Mouse (Mus musculus) stomach, embryonic 15.5 days (tissue): ENCODE results near the gene Vwa8. TPM values are rescaled to one million over a fixed set of nuclear protein-coding genes. Genes with fewer than 3 reads are reported as not detected.
A peak's percentile ranks its signal among the peaks of the same experiment; 100 is the strongest.

Source experiments
- ATAC-seq: fragments of 200-750 bp; cut with Nextera tagmentation; 2 replicates; pipeline ENCODE4 v1.8.0; 2017; ENCODE audit warnings: low read depth, moderate number of reproducible peaks, moderate TSS enrichment; ENCODE audit not compliant: insufficient read depth, low FRiP score
- H3K27ac ChIP-seq: fragments of 300-500 bp; sonication (generic); 2 replicates; pipeline ENCODE4 v1.5.1; 2015; ENCODE audit warnings: mild to moderate bottlenecking, inconsistent platforms
- H3K27me3 ChIP-seq: fragments of 300-500 bp; sonication (generic); replicated peaks from 2 replicates; pipeline ENCODE4 v1.6.1; 2015; ENCODE audit warnings: inconsistent platforms
- H3K36me3 ChIP-seq: fragments of 300-500 bp; sonication (generic); 2 replicates; pipeline ENCODE4 v1.6.1; 2015; ENCODE audit warnings: inconsistent platforms
- H3K4me1 ChIP-seq: fragments of 300-500 bp; sonication (generic); 2 replicates; pipeline ENCODE4 v1.6.1; 2015; ENCODE audit warnings: inconsistent platforms
- H3K4me2 ChIP-seq: fragments of 300-500 bp; sonication (generic); 2 replicates; pipeline ENCODE4 v1.6.1; 2015; ENCODE audit warnings: mild to moderate bottlenecking, inconsistent platforms
- H3K4me3 ChIP-seq: fragments of 300-500 bp; sonication (generic); replicated peaks from 2 replicates; pipeline ENCODE4 v1.5.1; 2015; ENCODE audit warnings: inconsistent platforms
- H3K9ac ChIP-seq: fragments of 300-500 bp; sonication (generic); 2 replicates; pipeline ENCODE4 v1.6.1; 2015; ENCODE audit warnings: inconsistent platforms
- H3K9me3 ChIP-seq: fragments of 300-500 bp; sonication (generic); 2 replicates; pipeline ENCODE4 v1.6.1; 2016; ENCODE audit warnings: inconsistent platforms
- WGBS: fragments of 180-500 bp; shearing (Covaris S2); methylation state at CpG from one replicate; pipeline ENCODE4 v1.1.7; 2015; 5-methylcytosine and 5-hydroxymethylcytosine counted together
- polyA plus RNA-seq: library from polyadenylated mRNA; unstranded; fragments of >200 nt; fragmentation: Nextera tagmentation; extraction: Ambion mirVana; gene quantifications from 2 replicates; pipeline ENCODE4 v1.2.1, GENCODE M21; 2015

Vwa8 gene
- polyA plus RNA-seq, 1 experiment from 2014 or later, result 11.0 TPM

DNA sequence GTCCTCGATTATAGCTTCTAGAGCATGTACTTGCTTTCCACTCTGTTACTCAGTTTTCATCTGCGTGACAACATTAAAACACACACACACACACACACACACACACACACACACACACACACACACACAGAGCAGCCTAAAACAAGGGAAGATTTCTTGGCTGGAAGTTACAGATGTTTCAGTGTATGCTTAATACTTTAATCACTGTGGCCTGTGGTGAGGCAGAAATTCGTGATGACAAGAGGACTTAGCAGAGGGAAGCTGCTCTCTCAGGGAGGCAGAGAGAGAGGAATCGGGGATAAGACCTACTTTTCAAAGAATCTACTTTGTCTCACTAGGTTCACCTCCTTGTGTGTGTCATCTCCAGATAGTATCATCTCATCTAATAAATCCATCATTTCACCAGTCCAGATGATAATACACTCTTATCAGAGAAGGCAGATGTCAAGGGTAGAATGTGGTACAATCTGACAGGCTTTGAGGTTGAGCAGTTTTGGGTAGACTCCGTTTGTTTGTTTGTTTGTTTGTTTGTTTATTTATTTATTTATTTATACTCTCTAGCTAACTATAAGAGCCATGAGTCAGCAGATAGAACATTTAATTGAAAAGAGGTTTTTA, 1.2 kb downstream of the Vwa8 start:
- Histone ChIP-seq H3K36me3 (no peaks in the 10 kb centered on the region), H3K27ac (no peak overlapping the region), H3K4me1 (peaks cover 9% of the 10 kb centered on the region), H3K4me2 (peak overlapping the region; percentile 76), H3K9ac (no peak overlapping the region), H3K4me3 (peak overlapping the region; percentile 74), H3K9me3 (no peaks in the 10 kb centered on the region), H3K27me3 (no peaks in the 10 kb centered on the region)
- no peak for ATAC-seq
- 38% methylated on average over 5 of the region's 5 CpGs for WGBS

DNA sequence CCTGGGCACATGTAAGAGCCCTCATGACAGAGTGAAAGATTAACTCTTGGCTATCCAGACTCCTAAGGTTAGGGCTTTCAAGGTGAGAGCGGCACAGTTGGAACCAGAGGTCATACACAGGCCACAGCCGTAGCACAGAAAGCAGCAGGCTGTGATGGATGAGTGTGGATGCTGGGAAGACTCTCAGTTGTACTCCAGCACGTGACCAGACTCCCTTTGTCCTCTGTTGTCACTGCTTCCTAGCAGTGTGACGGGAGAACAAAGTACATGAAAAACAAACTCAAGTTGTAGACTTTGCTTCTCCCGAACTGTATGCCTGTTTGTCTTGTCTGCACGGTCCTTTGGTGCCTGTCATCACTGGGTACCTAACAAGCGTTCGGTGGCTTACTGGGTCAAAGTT, 1.8 kb downstream of the Vwa8 start:
- 25% methylated on average over 8 of the region's 8 CpGs for WGBS
- H3K4me2 ChIP-seq, result no peak overlapping the region

DNA sequence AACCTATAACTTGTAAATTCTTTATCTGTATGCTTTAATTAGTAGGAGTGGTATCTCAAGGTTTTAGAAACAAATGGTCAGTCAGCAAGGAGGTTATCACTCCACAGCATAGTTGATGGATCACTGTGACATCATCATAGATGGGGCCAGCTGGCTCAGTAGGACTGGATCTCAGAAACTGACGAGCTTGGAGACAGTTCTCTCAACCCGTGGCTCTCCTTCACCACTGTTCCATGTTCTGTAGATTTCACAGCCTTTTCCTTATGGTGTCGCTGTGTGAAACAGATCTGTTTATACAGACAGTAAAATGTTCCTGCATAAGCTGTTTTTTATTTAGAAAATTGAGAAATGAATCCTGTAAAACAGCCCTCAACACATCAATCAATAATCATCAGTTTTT, 2.5 kb downstream of the Vwa8 start:
- 27% methylated on average over 3 of the region's 3 CpGs for WGBS
- peaks cover 9% of the 10 kb centered on the region for H3K4me1 ChIP-seq
- H3K27ac ChIP-seq, result no peak overlapping the region
- H3K27me3 ChIP-seq, result no peaks in the 10 kb centered on the region
- no peak overlapping the region for H3K4me3 ChIP-seq
- no peaks in the 10 kb centered on the region for H3K9me3 ChIP-seq
- no peaks in the 10 kb centered on the region for H3K36me3 ChIP-seq
- no peak overlapping the region for H3K4me2 ChIP-seq
- ATAC-seq, result no peak
- H3K9ac ChIP-seq, result no peak overlapping the region

More for the DNA sequence above, 1.8 kb downstream of the Vwa8 start:
- H3K4me3 ChIP-seq, result no peak overlapping the region
- 0 out of 2 replicates have a peak, but pooled peaks have one; percentile 40 for ATAC-seq
- H3K9me3 ChIP-seq, result no peaks in the 10 kb centered on the region
- peaks cover 9% of the 10 kb centered on the region for H3K4me1 ChIP-seq
- H3K9ac ChIP-seq, result no peak overlapping the region
- H3K36me3 ChIP-seq, result no peaks in the 10 kb centered on the region
- no peaks in the 10 kb centered on the region for H3K27me3 ChIP-seq
- no peak overlapping the region for H3K27ac ChIP-seq

DNA sequence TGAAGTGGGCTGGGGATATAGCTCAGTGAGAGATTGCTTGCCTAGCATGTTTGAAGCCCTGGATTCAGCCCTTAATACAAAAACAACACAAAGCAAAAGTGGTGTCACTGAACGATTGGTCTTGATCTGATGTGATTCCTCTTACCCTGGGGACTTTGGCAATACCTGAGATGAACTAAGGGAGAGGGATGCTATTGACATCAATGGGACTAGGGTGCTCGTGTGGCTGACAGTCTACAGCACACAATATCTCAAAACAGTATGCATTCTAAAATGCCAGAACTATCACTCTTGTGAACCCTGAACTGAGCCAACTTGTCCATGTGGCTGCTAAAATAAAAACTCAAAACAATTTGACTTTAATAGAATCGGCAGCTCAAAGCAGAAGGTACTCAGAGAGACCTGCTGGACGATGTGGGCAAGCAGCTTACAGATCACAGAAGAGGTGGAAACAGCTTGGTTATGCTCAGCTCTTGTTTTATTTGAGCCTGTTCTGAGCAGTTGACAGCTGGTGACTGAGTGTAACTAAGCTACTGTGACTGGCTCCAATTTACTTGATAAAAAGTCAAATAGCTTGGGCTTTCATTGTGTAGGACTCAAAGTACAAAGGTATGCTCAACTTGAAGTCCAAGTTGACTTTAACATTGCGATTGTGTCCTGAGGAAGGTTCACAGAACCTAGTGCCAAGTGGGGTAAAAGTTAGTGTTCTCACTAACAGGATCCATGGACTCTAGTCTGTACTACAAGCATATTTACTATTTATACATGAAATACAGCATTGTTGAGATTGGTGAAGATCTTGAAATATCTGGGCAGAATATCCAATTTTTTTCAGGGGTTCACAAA, 3.8 kb downstream of the Vwa8 start:
- Histone ChIP-seq H3K9ac (no peak overlapping the region), H3K4me3 (no peak overlapping the region), H3K9me3 (no peaks in the 10 kb centered on the region), H3K27me3 (no peaks in the 10 kb centered on the region), H3K4me1 (peaks cover 9% of the 10 kb centered on the region), H3K27ac (no peak overlapping the region), H3K4me2 (no peak overlapping the region), H3K36me3 (no peaks in the 10 kb centered on the region)
- ATAC-seq, result no peak
- 84% methylated on average over 5 of the region's 5 CpGs for WGBS

DNA sequence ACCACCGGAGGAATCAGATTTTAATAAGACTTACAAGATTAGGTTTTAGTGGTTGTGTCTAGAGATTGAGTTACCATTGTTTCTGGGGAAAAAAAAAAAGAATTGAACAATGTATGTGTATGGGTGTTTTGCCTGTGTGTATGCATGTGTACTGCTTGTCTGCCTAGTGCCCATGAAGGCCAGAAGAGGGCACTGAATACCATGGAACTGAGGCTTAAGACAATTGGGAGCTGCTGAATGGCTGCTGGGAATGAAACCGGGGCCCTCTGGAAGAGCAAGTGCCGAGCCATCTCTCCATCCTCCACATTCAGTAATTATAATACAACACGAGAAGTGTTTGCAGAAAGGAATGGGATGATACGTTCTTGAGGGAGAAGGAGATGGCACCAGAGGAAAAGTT, 12.3 kb downstream of the Vwa8 start:
- no peaks in the 10 kb centered on the region; the same call in 1 of the 2 replicates for H3K4me1 ChIP-seq
- H3K27me3 ChIP-seq, result no peaks in the 10 kb centered on the region
- H3K9ac ChIP-seq, result no peak overlapping the region
- H3K4me3 ChIP-seq, result no peak overlapping the region
- H3K9me3 ChIP-seq, result no peaks in the 10 kb centered on the region
- no peak overlapping the region for H3K27ac ChIP-seq
- H3K36me3 ChIP-seq, result no peaks in the 10 kb centered on the region
- ATAC-seq, result no peak
- WGBS, result 93% methylated on average over 5 of the region's 5 CpGs
- no peak overlapping the region for H3K4me2 ChIP-seq

DNA sequence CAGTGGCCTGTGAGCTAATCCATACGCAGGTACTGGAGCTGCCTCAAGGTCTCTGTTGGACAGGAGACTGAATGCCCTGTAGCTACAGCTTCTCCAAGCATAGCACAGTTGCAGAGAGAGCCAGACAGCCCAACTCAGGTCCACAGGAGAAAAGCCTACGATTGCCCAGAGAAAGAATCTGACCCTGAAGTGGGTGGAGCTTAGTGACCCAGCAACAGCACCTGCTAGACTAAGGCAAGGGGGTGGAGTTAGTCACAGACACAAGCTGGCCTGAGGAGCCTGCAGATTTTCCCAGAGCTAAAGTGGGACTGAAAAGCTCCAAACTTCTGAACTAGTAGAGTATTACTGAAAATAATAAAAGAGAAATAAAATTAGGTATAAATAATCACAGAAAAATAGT, 21.2 kb downstream of the Vwa8 start:
- H3K27me3 ChIP-seq, result no peaks in the 10 kb centered on the region
- no peak overlapping the region for H3K27ac ChIP-seq
- H3K9me3 ChIP-seq, result no peaks in the 10 kb centered on the region
- WGBS, result 52% methylated on average over 2 of the region's 2 CpGs
- ATAC-seq, result no peak
- no peak overlapping the region for H3K9ac ChIP-seq
- no peaks in the 10 kb centered on the region for H3K4me1 ChIP-seq
- H3K4me3 ChIP-seq, result no peak overlapping the region
- no peaks in the 10 kb centered on the region for H3K36me3 ChIP-seq
- H3K4me2 ChIP-seq, result no peak overlapping the region

DNA sequence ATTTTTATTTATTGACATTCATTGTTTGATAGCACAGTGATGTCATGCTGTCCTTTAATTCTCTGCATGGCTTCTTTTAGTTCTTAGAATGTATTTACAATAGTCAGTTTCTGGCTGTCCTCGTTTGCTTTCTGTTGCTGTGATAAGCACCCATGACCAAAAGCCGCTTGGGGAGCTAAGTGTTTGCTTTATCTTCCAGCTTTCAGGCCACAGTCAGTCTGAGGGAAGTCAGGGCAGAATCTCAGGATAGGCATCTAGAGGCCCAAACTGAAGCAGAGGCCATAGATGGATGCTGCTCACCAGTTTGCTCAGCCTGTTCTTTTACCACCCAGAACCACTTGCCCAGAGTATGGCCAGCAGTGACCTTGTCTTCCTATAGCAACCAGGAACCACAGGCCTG, 28.3 kb downstream of the Vwa8 start:
- no peaks in the 10 kb centered on the region for H3K9me3 ChIP-seq
- 65% methylated on average over 2 of the region's 2 CpGs for WGBS
- no peak overlapping the region for H3K4me3 ChIP-seq
- no peaks in the 10 kb centered on the region for H3K27me3 ChIP-seq
- H3K4me1 ChIP-seq, result no peaks in the 10 kb centered on the region
- H3K36me3 ChIP-seq, result no peaks in the 10 kb centered on the region
- no peak overlapping the region for H3K9ac ChIP-seq
- ATAC-seq, result no peak
- H3K27ac ChIP-seq, result no peak overlapping the region
- no peak overlapping the region for H3K4me2 ChIP-seq

DNA sequence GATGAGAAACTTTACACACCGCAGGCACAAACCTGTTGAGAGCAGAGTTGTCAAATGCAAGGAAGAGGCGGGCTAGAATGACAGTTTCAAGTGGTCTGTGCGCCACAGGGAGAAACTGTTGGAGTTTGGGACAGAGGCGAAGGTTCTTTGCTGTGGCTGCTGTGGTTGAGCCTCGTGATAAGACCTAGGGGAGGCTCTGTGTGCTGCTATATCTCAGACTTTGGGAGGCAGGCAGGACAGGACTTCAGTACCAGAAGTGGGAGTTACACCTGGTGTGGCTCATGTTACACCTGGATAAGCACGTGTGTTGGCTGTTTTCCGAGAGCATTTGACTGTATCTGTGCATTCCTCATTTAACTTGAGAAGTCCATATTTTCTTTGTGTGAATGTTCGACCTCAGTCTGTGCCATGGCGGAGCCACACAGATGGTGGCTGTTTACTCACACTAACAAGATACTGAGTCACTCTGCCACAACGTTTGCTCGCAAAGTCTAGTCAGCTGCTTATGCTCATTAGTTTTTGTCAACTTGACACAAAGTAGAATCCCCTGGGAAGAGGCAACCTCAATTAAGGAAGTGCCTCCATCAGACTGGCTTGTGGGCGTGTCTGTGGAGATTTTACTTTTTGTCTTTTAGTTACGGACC, 29.7 kb downstream of the Vwa8 start:
- no peaks in the 10 kb centered on the region for H3K36me3 ChIP-seq
- WGBS, result 70% methylated on average over 13 of the region's 13 CpGs
- H3K27me3 ChIP-seq, result no peaks in the 10 kb centered on the region
- no peaks in the 10 kb centered on the region for H3K4me1 ChIP-seq
- ATAC-seq, result no peak
- H3K9me3 ChIP-seq, result no peaks in the 10 kb centered on the region
- H3K4me3 ChIP-seq, result no peak overlapping the region
- no peak overlapping the region for H3K27ac ChIP-seq
- no peak overlapping the region for H3K4me2 ChIP-seq
- H3K9ac ChIP-seq, result no peak overlapping the region

DNA sequence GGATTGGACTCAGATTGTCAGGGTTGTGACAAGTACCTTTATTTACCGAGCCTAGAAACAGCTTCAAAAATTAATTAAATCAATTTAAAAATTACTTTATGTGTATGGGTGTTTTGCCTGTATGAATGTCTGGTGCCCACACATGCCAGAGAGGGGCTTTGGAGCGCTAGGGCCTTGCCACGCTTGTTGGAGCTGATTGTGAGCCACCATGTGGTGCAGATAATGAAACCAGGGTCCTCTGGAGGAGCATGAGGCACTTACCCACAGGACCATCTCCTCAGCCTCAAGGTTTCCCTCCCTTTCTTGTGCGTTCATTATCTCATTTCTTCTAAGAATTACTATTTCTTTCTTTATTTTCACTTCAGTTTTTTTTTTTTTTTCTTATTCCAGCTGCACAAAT, 32.0 kb downstream of the Vwa8 start:
- ATAC-seq, result no peak

DNA sequence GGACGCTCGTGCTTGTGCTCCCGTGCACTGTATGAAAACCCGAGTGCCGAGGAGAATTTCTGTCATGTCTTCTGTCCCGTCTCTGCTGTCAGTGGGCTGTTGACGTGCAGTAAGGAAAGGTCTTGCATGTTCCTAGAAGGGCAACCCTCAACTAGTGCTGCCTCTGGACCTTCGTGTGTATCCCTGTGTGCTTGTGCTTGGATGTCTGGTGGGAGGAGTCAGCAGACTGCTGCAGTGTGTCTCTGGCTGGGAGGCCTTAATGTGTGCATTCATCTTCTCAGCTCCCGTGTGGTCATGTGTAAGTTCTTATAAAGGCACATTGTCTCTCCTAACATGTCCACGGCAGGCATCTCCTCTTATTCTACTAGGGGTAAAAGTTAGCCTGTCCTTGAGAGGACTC, 32.7 kb downstream of the Vwa8 start:
- Histone ChIP-seq H3K4me2 (no peak overlapping the region), H3K36me3 (no peaks in the 10 kb centered on the region), H3K4me1 (no peaks in the 10 kb centered on the region), H3K9ac (no peak overlapping the region), H3K9me3 (no peaks in the 10 kb centered on the region), H3K27me3 (no peaks in the 10 kb centered on the region), H3K27ac (no peak overlapping the region), H3K4me3 (no peak overlapping the region)
- 64% methylated on average over 10 of the region's 10 CpGs for WGBS
- no peak for ATAC-seq

More for the DNA sequence above, 32.0 kb downstream of the Vwa8 start:
- 82% methylated on average over 4 of the region's 4 CpGs for WGBS
- Histone ChIP-seq H3K27ac (no peak overlapping the region), H3K4me2 (no peak overlapping the region), H3K27me3 (no peaks in the 10 kb centered on the region), H3K9me3 (no peaks in the 10 kb centered on the region), H3K36me3 (no peaks in the 10 kb centered on the region), H3K9ac (no peak overlapping the region), H3K4me3 (no peak overlapping the region), H3K4me1 (no peaks in the 10 kb centered on the region)

DNA sequence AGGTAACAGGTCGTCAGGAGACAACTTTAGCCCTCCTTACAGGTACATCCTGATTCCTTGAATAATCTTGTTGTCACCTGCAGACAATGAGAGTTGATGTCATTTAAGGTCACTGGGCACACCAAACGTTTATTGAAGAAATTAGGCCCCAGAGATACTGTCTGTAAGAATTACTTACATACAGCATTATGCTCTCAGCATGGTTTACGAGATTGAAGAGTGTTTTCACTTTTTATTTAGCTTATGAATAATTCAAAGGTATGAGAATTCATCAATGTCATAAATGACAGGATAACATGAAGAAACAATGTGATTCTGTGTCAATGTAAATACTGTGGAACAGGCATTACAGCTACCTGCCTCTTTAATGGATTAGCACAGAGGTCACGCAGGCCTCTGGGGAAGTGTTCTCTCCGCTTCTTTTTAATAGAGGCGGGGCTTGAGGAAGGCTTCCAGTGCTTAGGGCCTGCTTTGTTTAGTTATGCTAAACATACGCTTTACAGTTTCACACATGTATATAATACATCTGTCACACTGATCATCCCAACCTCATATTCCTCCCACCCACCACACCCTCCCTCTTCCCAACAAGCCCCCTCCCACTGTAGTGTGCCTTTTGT, 37.2 kb downstream of the Vwa8 start:
- 62% methylated on average over 7 of the region's 7 CpGs for WGBS
- Histone ChIP-seq H3K4me2 (no peak overlapping the region), H3K4me3 (no peak overlapping the region), H3K9ac (no peak overlapping the region), H3K27ac (no peak overlapping the region), H3K9me3 (no peaks in the 10 kb centered on the region), H3K4me1 (no peaks in the 10 kb centered on the region), H3K36me3 (no peaks in the 10 kb centered on the region), H3K27me3 (no peaks in the 10 kb centered on the region)
- no peak for ATAC-seq
